Mouse (Mus musculus): ENCODE data around the gene Spryd3. TPM values are rescaled to one million over a fixed set of nuclear protein-coding genes. Genes with fewer than 3 reads are reported as not detected.

Spryd3 gene
- total and polyA plus RNA-seq, 2 experiments from 2014 or later = 95.6 to 110 TPM

- Histone ChIP-seq H3K4me1 (ENCODE audit: insufficient read depth) (peaks cover 5% of the 10 kb centered on the region; the same call in 1 of the 2 replicates), H3K27ac (ENCODE audit: low read depth, low read length) (no peak overlapping the region)
Measured at GRCm38 (mm10) chr15:102103947-102104555, 32.0 kb downstream of the Spryd3 start.

DNA sequence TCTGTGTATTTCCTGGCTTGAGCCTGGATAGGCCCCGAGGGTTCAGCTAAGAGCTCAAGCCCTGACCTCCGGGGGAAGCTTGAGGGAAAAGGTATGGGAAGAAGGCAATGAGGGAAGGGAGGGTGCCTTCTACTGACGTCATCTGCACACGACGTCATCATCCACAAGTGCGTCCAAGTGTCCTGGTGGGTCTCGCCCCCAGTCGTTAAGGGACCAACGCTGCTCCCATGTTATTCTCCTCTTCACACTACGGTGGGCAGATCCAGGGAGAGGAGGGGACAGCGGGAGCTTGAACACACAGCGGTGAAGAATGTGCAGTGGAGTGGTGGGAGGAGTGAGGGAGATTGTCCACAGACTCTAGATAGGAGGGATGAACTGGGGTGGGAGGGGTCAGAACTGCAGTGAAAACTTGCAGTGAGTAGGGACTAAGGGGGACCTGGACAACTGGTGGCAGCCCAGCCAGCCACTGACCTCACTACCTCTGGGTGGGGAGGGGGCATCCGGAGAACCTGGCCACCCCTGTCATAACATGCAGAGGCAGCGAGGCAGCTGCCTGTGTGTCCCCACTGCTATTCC lies 32.6 kb downstream of the Spryd3 start:
- 9% methylated on average over 14 of the region's 14 CpGs for WGBS
- DNase-seq = no peak
- H3K4me1 ChIP-seq (ENCODE audit: insufficient read depth) = peaks cover 5% of the 10 kb centered on the region; the same call in 1 of the 2 replicates
- no peak overlapping the region; the same call in 1 of the 2 replicates for H3K9ac ChIP-seq
- peaks cover 7% of the 10 kb centered on the region for H3K27me3 ChIP-seq (ENCODE audit: insufficient read depth, low read length)
- peak overlapping the region; percentile 62 for H3K27ac ChIP-seq (ENCODE audit: low read depth, low read length)
- H3K9me3 ChIP-seq (ENCODE audit: low read length) = no peaks in the 10 kb centered on the region
- TF ChIP-seq CTCF (IDR thresholded peaks at IDR 0.05; ENCODE audit: low read depth) = no peak
- ATAC-seq = no peak
- H3K4me2 ChIP-seq (ENCODE audit: low read depth) = peak overlapping the region; percentile 23
- 0 out of 2 replicates have a peak overlapping the region, but pooled peaks have one; percentile 5 for H3K4me3 ChIP-seq (ENCODE audit: low read depth, low read length)
- 0 out of 2 replicates have a peak, but pooled peaks cover under 1% of the 10 kb centered on the region for H3K36me3 ChIP-seq (ENCODE audit: insufficient read depth)

More at GRCm38 (mm10) chr15:102103947-102104555, 32.0 kb downstream of the Spryd3 start:
- Histone ChIP-seq H3K4me3 (ENCODE audit: low read depth, low read length) (no peak overlapping the region), H3K9me3 (ENCODE audit: low read length) (no peaks in the 10 kb centered on the region), H3K27me3 (ENCODE audit: insufficient read depth, low read length) (peaks cover 7% of the 10 kb centered on the region), H3K9ac (no peak overlapping the region), H3K36me3 (ENCODE audit: insufficient read depth) (no peaks in the 10 kb centered on the region), H3K4me2 (ENCODE audit: low read depth) (peak overlapping the region; percentile 23)
- ATAC-seq = no peak
- no peak for DNase-seq
- WGBS = 29% methylated on average over 12 of the region's 12 CpGs
- no peak for TF ChIP-seq CTCF (IDR thresholded peaks at IDR 0.05; ENCODE audit: low read depth)

- TF ChIP-seq CTCF (IDR thresholded peaks at IDR 0.05; ENCODE audit: low read depth) = no peak
- Histone ChIP-seq H3K36me3 (ENCODE audit: insufficient read depth) (peaks cover 8% of the 10 kb centered on the region; the same call in 1 of the 2 replicates), H3K4me2 (ENCODE audit: low read depth) (peak overlapping the region; percentile 23; the same call in 1 of the 2 replicates), H3K9me3 (ENCODE audit: low read length) (no peaks in the 10 kb centered on the region), H3K4me1 (ENCODE audit: insufficient read depth) (peaks cover 5% of the 10 kb centered on the region; the same call in 1 of the 2 replicates), H3K27ac (ENCODE audit: low read depth, low read length) (peak overlapping the region; percentile 62), H3K4me3 (ENCODE audit: low read depth, low read length) (0 out of 2 replicates have a peak overlapping the region, but pooled peaks have one; percentile 5), H3K27me3 (ENCODE audit: insufficient read depth, low read length) (peaks cover 7% of the 10 kb centered on the region), H3K9ac (no peak overlapping the region)
- ATAC-seq (no peak), DNase-seq (no peak)
- WGBS = 32% methylated on average over 6 of the region's 6 CpGs
Measured at GRCm38 (mm10) chr15:102102548-102103121, 33.4 kb downstream of the Spryd3 start.

GRCm38 (mm10) chr15:102101672-102102541 lies 34.1 kb downstream of the Spryd3 start:
- Histone ChIP-seq H3K9me3 (ENCODE audit: low read length) (no peaks in the 10 kb centered on the region), H3K9ac (no peak overlapping the region), H3K27me3 (ENCODE audit: insufficient read depth, low read length) (peaks cover 2% of the 10 kb centered on the region), H3K4me1 (ENCODE audit: insufficient read depth) (peaks cover 5% of the 10 kb centered on the region; the same call in 1 of the 2 replicates), H3K36me3 (ENCODE audit: insufficient read depth) (peaks cover 14% of the 10 kb centered on the region), H3K4me2 (ENCODE audit: low read depth) (no peak overlapping the region), H3K4me3 (ENCODE audit: low read depth, low read length) (no peak overlapping the region), H3K27ac (ENCODE audit: low read depth, low read length) (0 out of 2 replicates have a peak overlapping the region, but pooled peaks have one; percentile 40)
- ATAC-seq (no peak), DNase-seq (no peak)
- WGBS = 35% methylated on average over 11 of the region's 11 CpGs
- no peak for TF ChIP-seq CTCF (IDR thresholded peaks at IDR 0.05; ENCODE audit: low read depth)

DNA sequence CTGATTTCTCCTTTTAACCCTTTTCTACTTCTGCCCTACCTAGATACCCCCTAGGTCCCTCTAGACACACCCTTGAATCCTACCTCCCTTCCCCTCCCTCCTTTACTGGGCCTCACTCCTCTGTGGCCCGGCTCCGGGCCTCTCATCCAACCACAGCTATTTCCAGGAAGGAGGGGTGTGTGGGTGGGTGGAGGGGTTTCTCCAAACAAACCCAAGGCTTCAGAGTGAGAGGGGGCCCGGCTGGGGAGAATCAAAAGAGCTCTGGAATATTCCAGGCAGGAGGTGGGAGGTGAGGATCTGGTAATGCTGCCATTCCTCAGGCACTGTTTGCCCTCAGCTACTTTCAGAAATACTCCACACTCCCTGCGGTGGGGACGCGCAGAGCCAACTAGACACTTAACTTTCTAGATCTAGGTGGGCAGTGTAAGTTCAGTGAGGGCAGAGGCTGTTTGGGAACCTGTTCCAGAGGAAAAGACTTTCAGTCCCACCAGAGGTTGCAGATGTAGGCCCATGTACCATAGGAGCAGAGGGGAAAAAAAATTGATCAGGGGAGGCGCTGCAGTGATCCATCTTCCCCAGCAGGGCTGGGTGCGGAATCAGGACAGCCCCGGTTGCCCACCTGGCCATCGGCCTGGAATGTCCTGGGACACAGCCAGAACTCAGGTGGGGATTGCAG lies 34.9 kb downstream of the Spryd3 start:
- ATAC-seq (no peak), DNase-seq (no peak)
- peak overlapping the region; percentile 44; the same call in 1 of the 2 replicates for H3K4me3 ChIP-seq (ENCODE audit: low read depth, low read length)
- TF ChIP-seq CTCF (IDR thresholded peaks at IDR 0.05; ENCODE audit: low read depth) = peak; percentile 16; the same call in 1 of the 2 replicates
- H3K4me1 ChIP-seq (ENCODE audit: insufficient read depth) = peaks cover 5% of the 10 kb centered on the region; the same call in 1 of the 2 replicates
- no peaks in the 10 kb centered on the region; the same call in 1 of the 2 replicates for H3K27me3 ChIP-seq (ENCODE audit: insufficient read depth, low read length)
- no peaks in the 10 kb centered on the region for H3K9me3 ChIP-seq (ENCODE audit: low read length)
- peak overlapping the region; percentile 80 for H3K4me2 ChIP-seq (ENCODE audit: low read depth)
- H3K27ac ChIP-seq (ENCODE audit: low read depth, low read length) = peak overlapping the region; percentile 40; the same call in 1 of the 2 replicates
- 35% methylated on average over 10 of the region's 10 CpGs for WGBS
- peaks cover 19% of the 10 kb centered on the region for H3K36me3 ChIP-seq (ENCODE audit: insufficient read depth)
- H3K9ac ChIP-seq = no peak overlapping the region
